Mouse (Mus musculus) gastrocnemius, adult 2 months (tissue): ENCODE results near the gene Alg1. TPM values are rescaled to one million over a fixed set of nuclear protein-coding genes. Genes with fewer than 3 reads are reported as not detected.
"Not testable (repeated sequence)": the region's sequence is repeated elsewhere in the genome, so short reads cannot be mapped to it uniquely, and the experiment has no call there.

Experiments used
- DNase-seq: peaks from one replicate; pipeline ENCODE4 v3.0.0; 2022
- H3K27ac ChIP-seq: fragments of 200-600 bp; 2 replicates; pipeline ENCODE4 v1.8.1; 2022; ENCODE audit warnings: mild to moderate bottlenecking
- H3K4me3 ChIP-seq: fragments of 200-600 bp; 2 replicates; pipeline ENCODE4 v1.8.1; 2022; ENCODE audit warnings: mild to moderate bottlenecking, moderate library complexity
- CTCF ChIP-seq: fragments of 200-600 bp; IDR thresholded peaks from 2 replicates; pipeline ENCODE4 v1.8.1; 2022; ENCODE audit warnings: antibody characterized with exemption, mild to moderate bottlenecking, moderate library complexity
- intact Hi-C: fragments of 180-260 bp; cut with DNase I; formaldehyde crosslinking; loops from one replicate; pipeline ENCODE4 v1.15.1; 2025
- total RNA-seq, 2 experiments: library from RNA; stranded (reverse); gene quantifications; 2 replicates each; pipeline ENCODE4 v1.2.3; 2021

Alg1 gene
- total RNA-seq, 2 experiments from 2014 or later: 10.0 to 10.4 TPM

DNA sequence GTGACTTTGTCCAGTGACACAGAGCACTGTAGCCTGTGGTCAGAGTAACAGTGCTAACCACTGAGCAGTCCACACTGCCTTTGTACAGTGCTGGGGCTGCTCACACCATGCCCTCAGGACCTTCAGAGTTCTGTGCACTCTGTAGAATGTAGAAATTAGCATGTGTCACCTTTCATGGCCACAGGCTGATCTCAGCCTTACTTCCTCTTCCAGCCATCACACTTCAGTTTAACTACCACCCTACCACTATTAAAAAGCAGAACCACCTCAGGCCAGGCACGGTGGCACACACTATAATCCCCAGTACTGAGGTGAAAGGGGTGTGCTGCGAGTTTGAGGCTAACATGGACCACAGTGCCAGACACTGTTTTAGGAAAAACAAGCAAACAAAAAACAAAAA, 23.1 kb upstream of the Alg1 start:
- intact Hi-C loops: no loop called here
- Histone ChIP-seq H3K27ac (no peak overlapping the region), H3K4me3 (no peak overlapping the region)
- no peak for DNase-seq
- no peak for TF ChIP-seq CTCF

DNA sequence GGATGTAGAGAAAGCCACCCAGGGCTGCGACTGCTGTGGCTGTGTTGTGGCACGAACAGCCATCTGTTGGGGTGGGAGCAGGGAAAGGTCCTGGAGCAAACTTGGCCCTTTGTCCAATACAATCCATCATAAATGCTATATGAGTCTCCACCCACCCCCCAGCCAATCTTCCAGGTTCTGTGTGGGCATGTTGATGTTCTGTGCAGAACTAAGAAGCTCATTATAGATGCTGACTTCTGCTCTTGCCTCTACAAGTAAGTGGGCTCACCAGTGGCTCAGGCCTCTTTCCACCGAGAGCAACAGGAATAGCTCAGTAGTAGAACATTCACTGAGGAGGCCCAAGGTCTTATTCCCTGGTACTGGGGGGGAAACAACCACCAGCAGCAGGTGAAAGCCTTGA, 21.3 kb upstream of the Alg1 start:
- intact Hi-C loops: no loop called here
- no peak for DNase-seq
- Histone ChIP-seq H3K4me3 (no peak overlapping the region), H3K27ac (no peak overlapping the region)
- no peak for TF ChIP-seq CTCF

DNA sequence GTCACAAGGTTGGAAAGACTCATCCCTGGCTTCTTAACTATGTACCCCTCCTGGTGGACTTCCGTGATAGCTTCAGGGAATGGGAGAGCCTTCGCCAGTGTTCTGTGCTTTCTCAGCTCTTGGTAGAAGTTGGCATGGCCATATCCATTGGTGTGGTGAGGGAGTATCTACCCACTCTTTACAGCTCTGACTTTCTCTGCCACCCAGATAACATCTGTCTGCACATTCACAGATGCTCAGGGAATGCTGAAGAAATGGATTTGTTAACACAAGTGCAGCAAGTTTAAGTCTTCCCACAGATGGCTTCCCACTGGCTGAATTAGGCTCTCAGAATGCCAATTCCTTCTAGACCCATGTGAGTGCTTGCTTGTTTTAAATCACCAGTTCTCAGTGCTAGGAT, 19.3 kb upstream of the Alg1 start:
- DNase-seq: no peak
- intact Hi-C loops: no loop called here
- no peak for TF ChIP-seq CTCF
- no peak overlapping the region for H3K27ac ChIP-seq
- no peak overlapping the region for H3K4me3 ChIP-seq

DNA sequence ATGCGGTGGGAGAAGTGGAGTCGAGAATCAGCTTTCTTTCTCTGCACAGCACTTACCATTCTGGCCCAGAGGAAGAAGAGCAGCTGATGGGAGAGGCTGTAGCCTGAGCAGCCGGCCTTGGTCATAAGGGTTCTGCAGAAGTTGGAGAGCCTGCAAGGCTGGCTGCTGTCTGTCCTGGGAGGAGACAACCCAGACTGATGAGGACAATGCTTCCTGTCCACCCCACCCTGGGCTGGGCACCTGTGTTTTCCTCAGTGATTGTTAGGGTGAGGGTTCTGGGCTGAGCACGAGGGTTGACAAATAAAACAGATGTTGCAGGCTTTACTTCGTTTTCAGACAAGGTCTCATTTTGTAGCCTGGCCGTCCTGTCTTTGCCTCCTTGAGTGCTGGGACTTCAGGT, 16.7 kb upstream of the Alg1 start:
- Histone ChIP-seq H3K4me3 (no peak overlapping the region), H3K27ac (no peak overlapping the region)
- intact Hi-C loops: no loop called here
- DNase-seq: no peak
- no peak for TF ChIP-seq CTCF

DNA sequence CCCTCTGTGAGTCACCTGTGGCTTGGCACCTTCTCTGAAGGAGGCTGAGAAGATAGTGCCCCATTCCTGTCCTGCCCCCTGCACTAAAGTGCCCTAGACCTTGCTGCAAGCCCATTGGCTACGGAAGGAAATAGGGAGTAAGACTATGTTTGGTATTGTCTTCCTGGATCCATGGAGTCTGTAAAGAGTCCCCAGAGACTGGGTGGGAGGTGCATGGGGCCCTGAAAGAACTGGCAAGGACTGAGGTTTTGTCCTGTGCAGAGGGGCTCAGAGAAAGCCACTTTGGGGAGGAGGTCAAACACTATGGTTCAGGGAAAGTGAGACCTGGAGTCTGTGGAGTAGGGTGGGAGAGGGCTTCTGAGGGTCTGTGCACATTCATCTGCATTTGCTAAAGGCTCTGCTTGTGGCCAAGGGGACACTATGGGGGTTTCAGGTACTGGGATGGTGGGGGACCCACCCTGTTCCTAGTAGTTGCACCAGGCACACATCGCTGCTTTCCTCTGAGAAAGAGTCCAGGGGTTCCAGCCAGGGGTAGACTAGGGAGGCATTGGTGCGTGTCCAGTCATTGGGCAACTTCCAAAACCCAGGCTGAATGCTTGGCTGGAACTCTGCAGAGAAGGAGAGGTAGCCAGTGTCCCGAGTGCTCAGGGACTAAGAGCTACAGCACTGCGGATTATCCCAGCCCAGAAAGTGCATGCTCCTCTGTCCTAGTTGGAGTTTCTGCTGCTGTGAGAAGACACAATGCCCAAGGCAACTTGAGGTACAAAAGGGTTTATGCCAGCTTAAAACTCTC, 15.9 kb upstream of the Alg1 start:
- no peak for TF ChIP-seq CTCF
- DNase-seq: no peak
- Histone ChIP-seq H3K4me3 (no peak overlapping the region), H3K27ac (no peak overlapping the region)
- intact Hi-C loops: no loop called here

DNA sequence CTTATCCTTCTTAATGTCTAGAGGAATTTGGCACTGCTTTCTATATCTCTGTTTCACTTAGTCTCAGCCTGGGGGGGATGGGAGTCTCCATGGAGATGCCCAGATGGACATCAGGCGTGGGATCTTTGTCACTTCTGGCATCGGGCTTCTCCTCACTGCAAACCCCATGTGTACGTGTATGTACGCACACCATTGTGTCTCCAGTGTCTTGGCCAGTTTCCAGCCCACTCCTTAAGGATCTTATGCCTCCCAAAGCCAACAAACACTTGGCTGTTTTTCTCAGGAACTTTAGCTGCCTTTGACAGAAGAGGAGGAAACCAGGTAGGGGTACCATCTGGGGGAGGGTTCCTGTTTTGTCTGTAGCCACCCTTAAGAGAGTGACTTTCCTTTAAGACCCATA, 12.0 kb upstream of the Alg1 start:
- Histone ChIP-seq H3K4me3 (peak overlapping the region; percentile 64), H3K27ac (peak overlapping the region; percentile 38)
- no peak for TF ChIP-seq CTCF
- no peak for DNase-seq
- intact Hi-C loops: no loop called here

DNA sequence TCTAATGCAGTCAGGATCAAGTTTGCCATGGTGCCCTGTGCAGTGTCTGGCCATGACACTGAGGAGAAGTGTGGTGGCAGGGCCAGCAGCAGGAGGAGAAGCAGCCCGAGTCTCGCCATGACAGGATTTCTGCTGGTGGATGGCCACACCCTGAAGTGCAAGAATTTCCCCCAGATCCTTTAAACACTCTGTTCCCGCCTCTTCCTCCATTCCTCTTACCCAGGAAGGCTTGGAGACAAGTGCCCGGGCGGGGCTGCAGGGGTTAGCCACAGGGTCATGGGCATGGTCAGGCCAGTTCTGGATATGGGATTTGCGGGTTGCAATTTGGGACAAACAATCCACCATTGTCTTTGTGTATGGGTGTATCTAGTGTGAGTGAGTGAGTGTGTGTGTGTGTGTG, 11.3 kb upstream of the Alg1 start, which contains the start of gene AU021092:
Gene AU021092, minus strand, starts transcription at position 160 of the 400 bp plus-strand sequence.
- Histone ChIP-seq H3K27ac (peak within 1 kb of the TSS; percentile 38), H3K4me3 (peak within 1 kb of the TSS; percentile 64)
- no peak for DNase-seq
- intact Hi-C loops: no loop called here
- no peak for TF ChIP-seq CTCF

DNA sequence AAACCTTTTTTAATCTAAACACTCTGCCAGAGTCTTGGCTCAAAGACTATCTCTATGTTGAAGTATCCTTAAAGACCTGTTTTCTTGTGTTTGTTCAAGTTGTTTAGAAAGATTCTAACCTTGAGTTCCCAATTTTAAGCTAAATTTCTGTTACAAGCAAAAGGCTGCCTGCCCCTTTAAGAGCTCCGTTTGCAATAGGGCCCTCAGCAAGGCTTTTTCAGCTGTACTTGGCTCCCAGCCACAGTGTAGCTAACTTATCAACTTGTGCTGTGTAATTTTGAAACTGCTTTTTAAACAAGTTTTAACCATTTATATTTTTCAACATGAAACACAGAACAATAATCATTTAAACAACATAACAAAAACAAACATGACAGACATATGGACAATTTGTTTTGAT, 6.9 kb upstream of the Alg1 start:
- intact Hi-C loops, DNase-seq, H3K4me3 ChIP-seq, H3K27ac ChIP-seq: not testable (repeated sequence)

DNA sequence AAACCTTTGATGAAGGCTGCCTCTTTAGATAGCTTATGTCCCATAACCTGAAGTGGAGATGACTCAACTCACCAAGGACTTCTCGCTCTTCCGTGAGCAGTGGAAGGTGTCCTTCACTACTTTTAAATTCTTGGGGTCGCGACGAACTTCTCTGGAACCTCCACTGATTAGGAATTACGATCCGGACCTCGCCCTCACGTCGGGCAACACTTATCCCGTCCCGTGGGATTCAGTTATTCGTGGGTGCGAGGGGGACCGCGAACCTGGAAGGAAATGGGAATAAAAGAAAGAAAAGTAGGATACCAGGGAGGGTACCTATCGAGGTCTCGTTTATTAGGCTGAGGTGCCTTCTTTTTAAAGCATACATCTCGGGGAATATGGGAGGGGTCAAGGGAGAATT, 5.9 kb upstream of the Alg1 start:
- H3K4me3 ChIP-seq, H3K27ac ChIP-seq, intact Hi-C loops, DNase-seq: not testable (repeated sequence)

DNA sequence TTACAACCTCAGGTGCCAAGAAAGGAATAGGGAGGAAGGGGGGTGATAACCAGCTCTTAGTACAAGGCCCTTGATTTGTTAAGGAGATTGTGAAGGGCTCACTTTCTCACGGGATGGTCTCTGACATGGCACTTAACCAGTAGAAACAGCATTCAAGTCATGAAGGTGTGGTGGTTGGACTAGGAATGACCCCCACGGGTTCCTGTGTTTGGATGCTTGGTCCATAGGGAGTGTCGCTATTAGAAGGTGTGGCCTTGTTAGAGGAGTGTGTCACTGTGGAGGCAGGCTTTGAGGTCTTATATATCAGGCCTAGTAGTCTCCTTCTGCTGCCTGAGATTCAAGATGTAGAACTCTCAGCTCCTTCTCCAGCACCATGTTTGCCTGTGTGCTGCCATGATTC, 5.3 kb upstream of the Alg1 start:
- H3K27ac ChIP-seq, intact Hi-C loops, H3K4me3 ChIP-seq, DNase-seq: not testable (repeated sequence)

DNA sequence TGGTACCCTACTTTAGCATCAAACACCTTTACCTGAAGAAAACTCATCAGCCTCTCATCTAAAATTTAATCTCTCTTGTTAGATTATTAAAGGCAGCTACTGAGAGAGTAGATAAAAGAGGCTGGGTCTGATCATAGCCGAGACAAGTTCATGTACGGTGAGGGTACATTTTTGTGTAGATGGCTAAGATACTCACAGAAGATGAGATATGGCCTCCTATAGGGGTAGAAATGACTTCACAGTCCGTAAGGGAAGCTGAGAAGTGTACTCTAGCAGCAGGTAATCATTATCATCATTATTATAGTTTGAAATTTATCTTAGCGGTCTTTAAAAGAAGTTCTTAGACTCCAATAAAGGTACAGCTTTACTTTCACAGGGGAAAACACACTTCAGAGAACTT, 439 bp upstream of the Alg1 start:
- peak overlapping the region; percentile 89 for H3K4me3 ChIP-seq
- no peak for TF ChIP-seq CTCF
- H3K27ac ChIP-seq: peak overlapping the region; percentile 96
- no peak for DNase-seq
- intact Hi-C loops: loop anchor here (1.0 kb wide), 1 partner anchor 22 kb away; the partner anchor contains the start of gene Eef2kmt

DNA sequence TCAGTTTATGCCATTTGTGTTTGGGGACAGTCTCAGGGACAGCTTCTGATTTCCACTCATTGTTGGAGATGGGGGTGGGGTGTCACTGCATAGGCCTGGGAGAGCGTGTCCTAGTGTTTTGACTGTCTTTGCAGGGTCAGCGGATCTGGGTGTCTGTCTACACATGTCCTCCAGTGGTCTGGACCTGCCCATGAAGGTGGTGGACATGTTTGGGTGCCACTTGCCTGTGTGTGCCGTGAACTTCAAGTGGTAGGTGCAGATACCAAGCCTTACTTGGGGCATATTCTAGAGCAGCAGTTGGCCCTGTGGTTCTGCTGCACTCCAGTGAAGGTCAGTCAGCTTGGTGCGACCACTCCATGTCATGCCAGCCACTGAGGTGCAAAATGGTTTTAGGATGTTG, 8.9 kb downstream of the Alg1 start:
- Histone ChIP-seq H3K27ac (no peak overlapping the region), H3K4me3 (no peak overlapping the region)
- intact Hi-C loops: loop anchor here (2.0 kb wide), 1 partner anchor 40 kb away; no protein-coding TSS in a partner anchor
- no peak for DNase-seq
- TF ChIP-seq CTCF: no peak

DNA sequence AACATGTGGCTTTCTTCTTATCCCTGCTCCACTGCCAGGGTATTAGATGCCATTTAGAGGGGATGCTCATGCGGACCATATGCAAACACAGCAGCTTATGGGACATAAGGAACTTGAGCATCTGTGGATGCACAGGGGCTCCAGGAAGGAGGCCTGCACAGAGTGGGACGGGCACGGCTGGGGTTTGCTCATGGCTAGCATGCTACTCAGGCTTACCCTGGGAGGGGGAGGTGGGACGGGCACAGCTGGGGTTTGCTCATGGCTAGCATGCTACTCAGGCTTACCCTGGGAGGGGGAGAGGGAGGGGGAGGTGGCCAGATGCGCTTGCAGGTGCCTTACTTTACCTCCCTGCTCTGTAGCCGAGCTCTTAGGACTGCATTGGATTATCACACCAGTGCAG, 9.5 kb downstream of the Alg1 start:
- TF ChIP-seq CTCF: no peak
- no peak overlapping the region for H3K27ac ChIP-seq
- H3K4me3 ChIP-seq: no peak overlapping the region
- DNase-seq: no peak
- intact Hi-C loops: loop anchor here (2.0 kb wide), 1 partner anchor 40 kb away; no protein-coding TSS in a partner anchor

DNA sequence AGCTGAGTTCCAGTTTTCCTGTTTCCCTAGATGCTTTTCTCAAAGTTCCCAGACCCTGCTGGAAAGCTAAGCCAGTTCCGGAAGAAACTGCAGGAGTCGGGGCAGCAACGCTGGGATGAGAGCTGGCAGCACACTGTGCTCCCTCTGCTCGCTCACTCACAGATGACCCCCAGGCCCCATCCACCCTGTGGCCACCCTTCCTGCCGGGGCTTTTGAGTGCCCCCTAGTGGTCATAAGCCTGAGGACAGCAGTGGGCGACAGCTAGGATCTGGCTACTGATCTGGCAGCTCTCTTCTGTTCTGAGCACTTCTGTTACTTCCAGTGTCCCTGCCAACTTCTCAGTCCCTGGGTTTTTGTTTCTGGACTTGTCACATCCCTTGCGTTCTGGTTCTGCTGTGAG, 11.0 kb downstream of the Alg1 start:
- intact Hi-C loops: no loop called here
- peak; percentile 93 for TF ChIP-seq CTCF
- peak; percentile 78 for DNase-seq
- no peak overlapping the region for H3K27ac ChIP-seq
- H3K4me3 ChIP-seq: no peak overlapping the region
